Mouse (Mus musculus) midbrain, embryonic 11.5 days (tissue): ENCODE measurements around the gene Fam174a. TPM values are rescaled to one million over a fixed set of nuclear protein-coding genes. Genes with fewer than 3 reads are reported as not detected.

ENCODE experiments used
- ATAC-seq: fragments of 200-750 bp; cut with Nextera tagmentation; 2 replicates; pipeline ENCODE4 v1.8.0; 2017; ENCODE audit warnings: moderate TSS enrichment, moderate library complexity; ENCODE audit not compliant: low FRiP score
- DNase-seq: peaks from one replicate; pipeline ENCODE4 v3.0.0; 2015; ENCODE audit warnings: low spot score; ENCODE audit errors: missing footprints
- H3K27ac ChIP-seq: fragments of 300-500 bp; sonication (generic); 2 replicates; pipeline ENCODE4 v1.5.1; 2014; ENCODE audit warnings: low read depth, low read length
- H3K27me3 ChIP-seq: fragments of 300-500 bp; sonication (generic); 2 replicates; pipeline ENCODE4 v1.6.1; 2014; ENCODE audit warnings: mild to moderate bottlenecking, low read length, moderate library complexity, mixed read lengths; ENCODE audit not compliant: control insufficient read depth, insufficient read depth
- H3K36me3 ChIP-seq: fragments of 300-500 bp; sonication (generic); 2 replicates; pipeline ENCODE4 v1.6.1; 2014; ENCODE audit warnings: mild to moderate bottlenecking, low read length, moderate library complexity, mixed read lengths; ENCODE audit not compliant: control insufficient read depth, insufficient read depth
- H3K4me1 ChIP-seq: fragments of 300-500 bp; sonication (generic); 2 replicates; pipeline ENCODE4 v1.6.1; 2014; ENCODE audit warnings: low read length; ENCODE audit not compliant: control insufficient read depth, insufficient read depth
- H3K4me2 ChIP-seq: fragments of 300-500 bp; sonication (generic); 2 replicates; pipeline ENCODE4 v1.6.1; 2014; ENCODE audit warnings: mild to moderate bottlenecking, moderate library complexity
- H3K4me3 ChIP-seq: fragments of 300-500 bp; sonication (generic); 2 replicates; pipeline ENCODE4 v1.5.1; 2014; ENCODE audit warnings: low read depth, low read length
- H3K9ac ChIP-seq: fragments of 300-500 bp; sonication (generic); 2 replicates; pipeline ENCODE4 v1.6.1; 2014; ENCODE audit warnings: low read length
- H3K9me3 ChIP-seq: fragments of 300-500 bp; sonication (generic); 2 replicates; pipeline ENCODE4 v1.6.1; 2016; ENCODE audit warnings: low read length; ENCODE audit not compliant: control insufficient read depth
- WGBS: fragments of 180-500 bp; shearing (Covaris S2); extraction: QIAGEN DNeasy Blood & Tissue Kit; methylation state at CpG from one replicate; pipeline ENCODE4 v1.1.7; 2014; 5-methylcytosine and 5-hydroxymethylcytosine counted together
- polyA plus RNA-seq: library from polyadenylated mRNA; unstranded; fragments of >200 nt; fragmentation: Nextera tagmentation; extraction: Ambion mirVana; gene quantifications from 2 replicates; pipeline ENCODE4 v1.2.1, GENCODE M21; 2014

The Fam174a gene
- 21.1 and 21.8 TPM in 2 replicates for polyA plus RNA-seq

- peak within 1 kb of the TSS; percentile 61 for H3K27ac ChIP-seq
- WGBS = under 1% methylated on average over 60 of the region's 79 CpGs
- H3K36me3 ChIP-seq = no peaks in the 10 kb centered on the region
- H3K27me3 ChIP-seq = no peaks in the 10 kb centered on the region
- peak within 1 kb of the TSS; percentile 82 for H3K9ac ChIP-seq
- peak within 1 kb of the TSS; percentile 83 for H3K4me3 ChIP-seq
- DNase-seq (peak; percentile 98), ATAC-seq (peak; percentile 100)
- H3K4me2 ChIP-seq = peak within 1 kb of the TSS; percentile 86
- H3K4me1 ChIP-seq = peaks cover 4% of the 10 kb centered on the region; the same call in 1 of the 2 replicates
- H3K9me3 ChIP-seq = no peaks in the 10 kb centered on the region
Measured at GRCm38 (mm10) chr1:95313393-95314228, at the start of gene Fam174a. Gene Fam174a (plus strand): TSS chr1:95313623.

- Histone ChIP-seq H3K4me2 (no peak overlapping the region), H3K4me3 (no peak overlapping the region), H3K27ac (no peak overlapping the region), H3K36me3 (no peaks in the 10 kb centered on the region), H3K27me3 (no peaks in the 10 kb centered on the region), H3K4me1 (no peaks in the 10 kb centered on the region), H3K9me3 (no peaks in the 10 kb centered on the region), H3K9ac (no peak overlapping the region)
- DNase-seq (no peak), ATAC-seq (peak; percentile 65; the same call in 1 of the 2 replicates)
- 32% methylated on average over 2 of the region's 2 CpGs for WGBS
Measured at GRCm38 (mm10) chr1:95263843-95264242, 49.6 kb upstream of the Fam174a start.

- ATAC-seq (0 out of 2 replicates have a peak, but pooled peaks have one; percentile 27), DNase-seq (no peak)
- no peak overlapping the region for H3K27ac ChIP-seq
- H3K9me3 ChIP-seq = no peaks in the 10 kb centered on the region
- H3K36me3 ChIP-seq = no peaks in the 10 kb centered on the region
- 70% methylated on average over 13 of the region's 13 CpGs for WGBS
- H3K4me1 ChIP-seq = no peaks in the 10 kb centered on the region
- H3K4me3 ChIP-seq = no peak overlapping the region
- no peak overlapping the region for H3K4me2 ChIP-seq
- no peaks in the 10 kb centered on the region for H3K27me3 ChIP-seq
- H3K9ac ChIP-seq = no peak overlapping the region; the same call in 1 of the 2 replicates
Measured at GRCm38 (mm10) chr1:95267950-95268724, 45.3 kb upstream of the Fam174a start.

GRCm38 (mm10) chr1:95273321-95273720 is 40.1 kb upstream of the Fam174a start:
- ATAC-seq = no peak
- Histone ChIP-seq H3K9ac (no peak overlapping the region), H3K4me1 (no peaks in the 10 kb centered on the region), H3K36me3 (no peaks in the 10 kb centered on the region), H3K4me3 (no peak overlapping the region), H3K27me3 (no peaks in the 10 kb centered on the region), H3K4me2 (no peak overlapping the region), H3K9me3 (no peaks in the 10 kb centered on the region), H3K27ac (no peak overlapping the region)
- no peak for DNase-seq
- WGBS = 25% methylated on average over 1 of the region's 1 CpGs

GRCm38 (mm10) chr1:95308324-95308723 is 5.1 kb upstream of the Fam174a start:
- H3K9me3 ChIP-seq = no peaks in the 10 kb centered on the region
- DNase-seq = no peak
- WGBS = 85% methylated on average over 5 of the region's 5 CpGs

GRCm38 (mm10) chr1:95314229-95314555 is 769 bp downstream of the Fam174a start:
- peak overlapping the region; percentile 86 for H3K4me2 ChIP-seq
- H3K9ac ChIP-seq = peak overlapping the region; percentile 82
- no peaks in the 10 kb centered on the region for H3K27me3 ChIP-seq
- peak overlapping the region; percentile 61; the same call in 1 of the 2 replicates for H3K27ac ChIP-seq
- no peak for ATAC-seq
- WGBS = 0% methylated on average over 5 of the region's 6 CpGs
- DNase-seq = peak; percentile 92
- peak overlapping the region; percentile 83 for H3K4me3 ChIP-seq
- H3K4me1 ChIP-seq = peaks cover 4% of the 10 kb centered on the region; the same call in 1 of the 2 replicates
- no peaks in the 10 kb centered on the region for H3K36me3 ChIP-seq
- no peaks in the 10 kb centered on the region for H3K9me3 ChIP-seq

More at GRCm38 (mm10) chr1:95308324-95308723, 5.1 kb upstream of the Fam174a start:
- no peak overlapping the region for H3K27ac ChIP-seq
- H3K4me2 ChIP-seq = no peak overlapping the region
- H3K4me1 ChIP-seq = no peaks in the 10 kb centered on the region
- ATAC-seq = no peak
- H3K9ac ChIP-seq = no peak overlapping the region
- H3K27me3 ChIP-seq = no peaks in the 10 kb centered on the region
- no peak overlapping the region for H3K4me3 ChIP-seq
- H3K36me3 ChIP-seq = no peaks in the 10 kb centered on the region

GRCm38 (mm10) chr1:95315981-95316380 is 2.6 kb downstream of the Fam174a start:
- H3K9me3 ChIP-seq = no peaks in the 10 kb centered on the region
- DNase-seq = no peak
- no peak overlapping the region for H3K9ac ChIP-seq
- no peak for ATAC-seq
- no peaks in the 10 kb centered on the region for H3K27me3 ChIP-seq
- H3K36me3 ChIP-seq = no peaks in the 10 kb centered on the region
- no peak overlapping the region for H3K4me3 ChIP-seq
- WGBS = 86% methylated on average over 6 of the region's 6 CpGs
- H3K4me2 ChIP-seq = no peak overlapping the region
- peaks cover 4% of the 10 kb centered on the region; the same call in 1 of the 2 replicates for H3K4me1 ChIP-seq
- H3K27ac ChIP-seq = no peak overlapping the region

GRCm38 (mm10) chr1:95322219-95322618 is 8.8 kb downstream of the Fam174a start:
- no peak overlapping the region for H3K4me3 ChIP-seq
- no peaks in the 10 kb centered on the region for H3K36me3 ChIP-seq
- no peaks in the 10 kb centered on the region for H3K27me3 ChIP-seq
- H3K9me3 ChIP-seq = no peaks in the 10 kb centered on the region
- DNase-seq (no peak), ATAC-seq (no peak)
- WGBS = 92% methylated on average over 2 of the region's 2 CpGs
- no peak overlapping the region for H3K27ac ChIP-seq
- no peak overlapping the region for H3K4me2 ChIP-seq
- H3K4me1 ChIP-seq = no peaks in the 10 kb centered on the region
- no peak overlapping the region for H3K9ac ChIP-seq

- Histone ChIP-seq H3K4me3 (no peak overlapping the region), H3K4me2 (no peak overlapping the region), H3K9ac (no peak overlapping the region), H3K27me3 (no peaks in the 10 kb centered on the region), H3K36me3 (no peaks in the 10 kb centered on the region), H3K4me1 (no peaks in the 10 kb centered on the region), H3K9me3 (no peaks in the 10 kb centered on the region), H3K27ac (no peak overlapping the region)
- WGBS = 92% methylated on average over 7 of the region's 7 CpGs
- DNase-seq (no peak), ATAC-seq (no peak)
Measured at GRCm38 (mm10) chr1:95323004-95323403, 9.6 kb downstream of the Fam174a start.
